Mouse (Mus musculus): ENCODE measurements around the gene Ttyh3. TPM values are rescaled to one million over a fixed set of nuclear protein-coding genes. Genes with fewer than 3 reads are reported as not detected.

Ttyh3 gene
- polyA plus RNA-seq, 1 experiment = 302 TPM

- TF ChIP-seq GATA1 (IDR thresholded peaks at IDR 0.05; ENCODE audit: borderline replicate concordance, low read length) = no peak
- TF ChIP-seq FLI1 (IDR thresholded peaks at IDR 0.05; ENCODE audit: low read length) = no peak
- H3K4me1 ChIP-seq = peaks cover 43% of the 10 kb centered on the region
- H3K36me3 ChIP-seq (replicated peaks; ENCODE audit: low read length) = no peaks in the 10 kb centered on the region
- H3K9me3 ChIP-seq = 0 out of 2 replicates have a peak, but pooled peaks cover 2% of the 10 kb centered on the region
- H3K4me3 ChIP-seq (replicated peaks) = no peak overlapping the region
- H3K27me3 ChIP-seq (replicated peaks) = peaks cover 4% of the 10 kb centered on the region
Measured at GRCm38 (mm10) chr5:140571673-140572072, 77.2 kb downstream of the Ttyh3 start.

- TF ChIP-seq FLI1 (IDR thresholded peaks at IDR 0.05; ENCODE audit: low read length) = no peak
- no peak for TF ChIP-seq GATA1 (IDR thresholded peaks at IDR 0.05; ENCODE audit: borderline replicate concordance, low read length)
- Histone ChIP-seq H3K27me3 (replicated peaks) (peaks cover 3% of the 10 kb centered on the region), H3K9me3 (0 out of 2 replicates have a peak, but pooled peaks cover 2% of the 10 kb centered on the region), H3K4me1 (peaks cover 46% of the 10 kb centered on the region), H3K4me3 (replicated peaks) (no peak overlapping the region), H3K36me3 (replicated peaks; ENCODE audit: low read length) (no peaks in the 10 kb centered on the region)
Measured at GRCm38 (mm10) chr5:140571201-140571600, 77.6 kb downstream of the Ttyh3 start.

Other genes starting within 250 kb of the Ttyh3 start
- gene Eif3b, start 229.7 kb downstream of the Ttyh3 start, polyA plus RNA-seq (2012; ENCODE audit: insufficient read depth, low replicate concordance) = 18.7 and 48.8 TPM in 2 replicates
- 0.03 TPM in 1 of 2 replicates, not detected in the other for gene Gm4869, start 203.4 kb downstream of the Ttyh3 start, polyA plus RNA-seq (2012; ENCODE audit: insufficient read depth, low replicate concordance)
- gene Chst12, start 143.5 kb downstream of the Ttyh3 start, polyA plus RNA-seq (2012; ENCODE audit: insufficient read depth, low replicate concordance) = 145 and 281 TPM in 2 replicates
- gene Grifin, start 84.0 kb downstream of the Ttyh3 start, polyA plus RNA-seq (2012; ENCODE audit: insufficient read depth, low replicate concordance) = 0.77 TPM in 1 of 2 replicates, not detected in the other
- 7.3 and 31.9 TPM in 2 replicates for gene Lfng, start 41.7 kb downstream of the Ttyh3 start, polyA plus RNA-seq (2012; ENCODE audit: insufficient read depth, low replicate concordance)
- gene Iqce, start 53.3 kb upstream of the Ttyh3 start, polyA plus RNA-seq (2012; ENCODE audit: insufficient read depth, low replicate concordance) = 4.5 and 4.7 TPM in 2 replicates
- 15.6 and 22.4 TPM in 2 replicates for gene Brat1, start 56.0 kb upstream of the Ttyh3 start, polyA plus RNA-seq (2012; ENCODE audit: insufficient read depth, low replicate concordance)
- 4.5 TPM in 1 of 2 replicates, not detected in the other for gene Amz1, start 75.1 kb upstream of the Ttyh3 start, polyA plus RNA-seq (2012; ENCODE audit: insufficient read depth, low replicate concordance)
- 53.6 and 62.1 TPM in 2 replicates for gene Gna12, start 181.4 kb upstream of the Ttyh3 start, polyA plus RNA-seq (2012; ENCODE audit: insufficient read depth, low replicate concordance)